Mouse (Mus musculus): ENCODE data around the gene Nol6. TPM values are rescaled to one million over a fixed set of nuclear protein-coding genes. Genes with fewer than 3 reads are reported as not detected.

The Nol6 gene
- polyA plus RNA-seq, 1 experiment, result 88.4 TPM

GRCm38 (mm10) chr4:41071500-41072429 lies 52.5 kb downstream of the Nol6 start:
- no peak for TF ChIP-seq GATA1 (IDR thresholded peaks at IDR 0.05; ENCODE audit: low read length)

- no peak for TF ChIP-seq GATA1 (IDR thresholded peaks at IDR 0.05; ENCODE audit: low read length)
Observed at GRCm38 (mm10) chr4:41065196-41065595, 59.1 kb downstream of the Nol6 start.

Other genes with a start within 250 kb of the Nol6 start
- gene Spink4, start 204.4 kb downstream of the Nol6 start, polyA plus RNA-seq (2012), result not detected in 2 replicates
- 454 and 555 TPM in 2 replicates for gene Bag1, start 176.2 kb downstream of the Nol6 start, polyA plus RNA-seq (2012)
- gene Chmp5, start 176.0 kb downstream of the Nol6 start, polyA plus RNA-seq (2012), result 1.4 and 1.5 TPM in 2 replicates
- gene Nfx1, start 153.5 kb downstream of the Nol6 start, polyA plus RNA-seq (2012), result 37.7 and 50.8 TPM in 2 replicates
- not detected in 2 replicates for gene Aqp7, start 76.3 kb downstream of the Nol6 start, polyA plus RNA-seq (2012)
- gene Aqp3, start 26.3 kb downstream of the Nol6 start, polyA plus RNA-seq (2012), result 2.9 and 4.0 TPM in 2 replicates
- gene Ube2r2, start 11.3 kb upstream of the Nol6 start, polyA plus RNA-seq (2012), result 43.6 and 45.9 TPM in 2 replicates
- 624 and 843 TPM in 2 replicates for gene Ubap2, start 150.7 kb upstream of the Nol6 start, polyA plus RNA-seq (2012)
- 42.1 and 51.3 TPM in 2 replicates for gene Dcaf12, start 190.4 kb upstream of the Nol6 start, polyA plus RNA-seq (2012)
- gene Ubap1, start 224.5 kb upstream of the Nol6 start, polyA plus RNA-seq (2012), result 25.7 and 31.5 TPM in 2 replicates

Measured in G1E-ER4 (cell line).